Mouse (Mus musculus) hindbrain, embryonic 15.5 days (tissue): ENCODE data around the gene Slc6a13. TPM values are rescaled to one million over a fixed set of nuclear protein-coding genes. Genes with fewer than 3 reads are reported as not detected.
A peak's percentile ranks its signal among the peaks of the same experiment; 100 is the strongest.

Source experiments
- ATAC-seq: fragments of 200-750 bp; cut with Nextera tagmentation; 2 replicates; pipeline ENCODE4 v1.8.0; 2017; ENCODE audit warnings: low read depth, moderate number of reproducible peaks, moderate TSS enrichment; ENCODE audit not compliant: low FRiP score
- H3K27ac ChIP-seq: fragments of 300-500 bp; sonication (generic); replicated peaks from 2 replicates; pipeline ENCODE4 v1.5.1; 2015; ENCODE audit warnings: mild to moderate bottlenecking, inconsistent platforms
- H3K27me3 ChIP-seq: fragments of 300-500 bp; sonication (generic); 2 replicates; pipeline ENCODE4 v1.6.1; 2015; ENCODE audit warnings: control low read depth, inconsistent platforms
- H3K36me3 ChIP-seq: fragments of 300-500 bp; sonication (generic); 2 replicates; pipeline ENCODE4 v1.6.1; 2015; ENCODE audit warnings: control low read depth, inconsistent platforms
- H3K4me1 ChIP-seq: fragments of 300-500 bp; sonication (generic); replicated peaks from 2 replicates; pipeline ENCODE4 v1.6.1; 2015; ENCODE audit warnings: control low read depth, inconsistent platforms
- H3K4me2 ChIP-seq: fragments of 300-500 bp; sonication (generic); 2 replicates; pipeline ENCODE4 v1.6.1; 2015; ENCODE audit warnings: moderate library complexity, mild to moderate bottlenecking, inconsistent platforms
- H3K4me3 ChIP-seq: fragments of 300-500 bp; sonication (generic); 2 replicates; pipeline ENCODE4 v1.5.1; 2015; ENCODE audit warnings: mild to moderate bottlenecking, inconsistent platforms
- H3K9ac ChIP-seq: fragments of 300-500 bp; sonication (generic); 2 replicates; pipeline ENCODE4 v1.6.1; 2015; ENCODE audit warnings: inconsistent platforms
- H3K9me3 ChIP-seq: fragments of 300-500 bp; sonication (generic); 2 replicates; pipeline ENCODE4 v1.6.1; 2016; ENCODE audit warnings: control low read depth, inconsistent platforms
- WGBS: fragments of 180-500 bp; shearing (Covaris S2); methylation state at CpG from one replicate; pipeline ENCODE4 v1.1.7; 2015; 5-methylcytosine and 5-hydroxymethylcytosine counted together
- polyA plus RNA-seq: library from polyadenylated mRNA; unstranded; fragments of >200 nt; fragmentation: Nextera tagmentation; extraction: Ambion mirVana; gene quantifications from 2 replicates; pipeline ENCODE4 v1.2.1, GENCODE M21; 2015

Slc6a13 gene
- polyA plus RNA-seq, 1 experiment from 2014 or later: 49.1 TPM

DNA sequence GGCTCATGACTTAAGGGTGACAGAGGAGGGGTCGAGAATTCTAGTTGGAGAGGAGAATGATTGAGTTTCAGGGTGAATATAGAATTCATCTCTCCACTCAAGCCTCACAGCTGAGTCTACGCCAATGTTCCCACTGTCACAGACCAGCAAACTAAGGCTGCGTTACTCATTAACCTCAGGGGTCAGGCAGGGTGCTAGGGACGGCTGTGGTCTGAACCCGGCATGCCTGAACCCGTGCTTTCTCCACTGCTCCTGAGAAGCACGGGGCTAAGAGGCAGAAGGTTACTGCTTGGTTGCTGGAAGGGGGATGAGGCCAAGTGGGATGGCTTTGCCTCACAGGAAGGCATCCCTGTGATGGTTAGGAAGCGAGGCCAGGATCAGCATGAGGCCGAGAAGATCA, 477 bp downstream of the Slc6a13 start:
- Histone ChIP-seq H3K4me1 (peaks cover 4% of the 10 kb centered on the region; the same call in 1 of the 2 replicates), H3K4me2 (no peak overlapping the region), H3K9ac (no peak overlapping the region), H3K36me3 (no peaks in the 10 kb centered on the region), H3K27me3 (no peaks in the 10 kb centered on the region), H3K4me3 (no peak overlapping the region), H3K27ac (no peak overlapping the region), H3K9me3 (no peaks in the 10 kb centered on the region)
- WGBS: 57% methylated on average over 9 of the region's 9 CpGs
- ATAC-seq: no peak

DNA sequence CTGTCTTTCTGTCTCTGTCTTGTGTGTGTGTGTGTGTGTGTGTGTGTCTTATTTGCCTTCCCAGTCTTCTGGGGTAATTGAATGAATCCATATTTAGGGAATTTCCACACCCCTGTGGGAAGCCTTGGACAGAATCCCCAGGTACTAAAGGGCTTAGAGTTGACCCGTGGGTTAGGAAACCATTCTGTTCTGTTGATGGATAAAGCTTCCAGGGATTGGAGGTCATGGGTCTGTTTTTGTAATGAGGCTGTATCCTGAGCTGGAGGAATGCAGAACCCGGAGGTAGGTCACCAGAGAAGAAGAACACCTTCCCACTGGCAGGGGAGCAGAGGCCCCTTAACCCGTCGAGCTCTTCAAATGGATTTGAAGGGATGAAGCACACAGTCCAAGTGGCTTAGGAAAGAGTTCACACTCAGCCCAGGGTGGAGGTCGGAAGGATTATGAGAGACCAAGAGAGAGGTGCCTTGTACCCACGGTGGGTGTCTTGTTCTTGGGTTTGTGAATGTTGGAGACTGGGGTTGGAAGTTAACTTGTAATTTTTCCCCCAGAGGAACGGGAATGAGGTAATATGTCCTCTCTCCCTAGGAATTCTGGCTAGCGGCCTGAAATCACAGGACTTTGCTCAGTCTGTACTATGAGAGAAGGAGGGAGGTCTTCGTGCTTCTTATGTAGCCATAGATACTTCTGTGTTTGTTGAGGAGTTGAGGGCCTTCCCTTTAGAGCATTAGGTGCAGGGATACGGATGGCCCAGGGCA, 3.6 kb downstream of the Slc6a13 start:
- H3K4me2 ChIP-seq: no peak overlapping the region
- H3K4me3 ChIP-seq: no peak overlapping the region
- H3K9ac ChIP-seq: no peak overlapping the region
- no peaks in the 10 kb centered on the region for H3K27me3 ChIP-seq
- no peak for ATAC-seq
- H3K27ac ChIP-seq: no peak overlapping the region
- peaks cover 4% of the 10 kb centered on the region; the same call in 1 of the 2 replicates for H3K4me1 ChIP-seq
- WGBS: 85% methylated on average over 10 of the region's 10 CpGs
- H3K36me3 ChIP-seq: no peaks in the 10 kb centered on the region
- H3K9me3 ChIP-seq: no peaks in the 10 kb centered on the region

DNA sequence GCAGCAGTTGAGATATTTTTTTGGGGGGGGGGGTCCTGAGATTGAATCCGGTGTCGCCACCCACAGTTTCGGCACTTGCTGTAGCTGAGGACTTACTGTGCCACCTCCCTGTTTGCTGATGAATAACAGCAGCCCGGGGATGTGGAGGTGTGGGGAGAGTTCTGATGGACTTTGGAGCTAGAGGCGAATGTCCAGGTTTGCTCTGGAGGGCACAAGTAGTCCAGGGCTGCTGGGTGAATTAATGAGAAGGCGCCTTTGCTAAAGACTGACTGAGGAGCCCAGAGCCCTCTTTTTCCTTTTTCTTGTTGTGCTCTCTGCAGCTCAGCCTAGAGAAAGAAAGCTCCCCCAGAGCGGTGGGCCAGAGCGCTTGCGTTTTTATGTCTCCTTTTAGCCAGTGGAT, 4.6 kb downstream of the Slc6a13 start:
- no peak overlapping the region for H3K4me3 ChIP-seq
- 82% methylated on average over 9 of the region's 9 CpGs for WGBS

DNA sequence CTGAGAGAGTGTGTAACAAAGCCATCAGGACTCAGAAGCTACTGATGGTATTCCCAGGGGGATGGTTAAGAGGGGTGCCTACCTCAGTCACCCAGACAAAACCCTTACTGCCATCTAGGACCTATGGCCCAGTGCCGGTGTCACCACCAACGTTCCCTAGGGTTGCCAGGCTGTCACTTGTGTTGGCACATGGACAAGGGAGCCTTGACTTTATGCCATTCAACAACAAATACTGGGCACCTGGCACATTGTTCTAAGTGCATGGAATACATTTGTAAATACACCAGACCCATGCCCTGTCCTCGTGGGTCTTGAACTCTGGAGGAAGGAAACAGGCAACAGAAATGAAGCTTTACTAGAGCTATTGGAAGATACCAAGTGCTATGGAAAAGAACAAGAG, 5.5 kb downstream of the Slc6a13 start:
- Histone ChIP-seq H3K36me3 (no peaks in the 10 kb centered on the region), H3K27me3 (no peaks in the 10 kb centered on the region), H3K9ac (no peak overlapping the region), H3K4me1 (no peaks in the 10 kb centered on the region), H3K9me3 (no peaks in the 10 kb centered on the region), H3K27ac (no peak overlapping the region), H3K4me2 (no peak overlapping the region), H3K4me3 (no peak overlapping the region)
- no peak for ATAC-seq
- WGBS: 87% methylated on average over 3 of the region's 3 CpGs

More for the DNA sequence above, 4.6 kb downstream of the Slc6a13 start:
- ATAC-seq: no peak
- H3K27me3 ChIP-seq: no peaks in the 10 kb centered on the region
- no peak overlapping the region for H3K27ac ChIP-seq
- H3K9ac ChIP-seq: no peak overlapping the region
- H3K4me2 ChIP-seq: no peak overlapping the region
- H3K4me1 ChIP-seq: peaks cover 4% of the 10 kb centered on the region; the same call in 1 of the 2 replicates
- H3K9me3 ChIP-seq: no peaks in the 10 kb centered on the region
- no peaks in the 10 kb centered on the region for H3K36me3 ChIP-seq

DNA sequence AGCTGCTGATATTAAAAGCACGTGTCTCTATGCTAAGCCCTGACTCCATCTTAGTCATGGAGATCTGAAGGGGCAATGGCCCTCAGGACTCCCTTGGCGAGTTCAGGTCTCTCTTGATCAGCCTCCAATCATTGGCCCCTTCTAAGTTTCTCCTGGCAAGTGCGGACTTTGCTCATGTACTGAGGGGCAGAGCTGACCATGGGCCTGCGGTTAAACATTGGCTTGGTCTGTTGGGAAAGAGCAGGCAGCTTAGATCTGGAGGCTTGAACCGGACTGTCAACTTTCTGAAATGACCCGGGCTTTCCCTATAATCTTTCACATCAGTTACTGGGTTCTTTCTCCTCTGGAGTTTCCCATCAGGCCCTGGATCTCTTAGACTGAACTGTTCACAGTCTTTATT, 11.0 kb downstream of the Slc6a13 start:
- Histone ChIP-seq H3K9me3 (no peaks in the 10 kb centered on the region), H3K9ac (no peak overlapping the region), H3K27ac (no peak overlapping the region), H3K4me2 (no peak overlapping the region), H3K4me1 (no peaks in the 10 kb centered on the region), H3K27me3 (no peaks in the 10 kb centered on the region), H3K4me3 (no peak overlapping the region), H3K36me3 (no peaks in the 10 kb centered on the region)
- ATAC-seq: no peak
- WGBS: 90% methylated on average over 6 of the region's 6 CpGs

DNA sequence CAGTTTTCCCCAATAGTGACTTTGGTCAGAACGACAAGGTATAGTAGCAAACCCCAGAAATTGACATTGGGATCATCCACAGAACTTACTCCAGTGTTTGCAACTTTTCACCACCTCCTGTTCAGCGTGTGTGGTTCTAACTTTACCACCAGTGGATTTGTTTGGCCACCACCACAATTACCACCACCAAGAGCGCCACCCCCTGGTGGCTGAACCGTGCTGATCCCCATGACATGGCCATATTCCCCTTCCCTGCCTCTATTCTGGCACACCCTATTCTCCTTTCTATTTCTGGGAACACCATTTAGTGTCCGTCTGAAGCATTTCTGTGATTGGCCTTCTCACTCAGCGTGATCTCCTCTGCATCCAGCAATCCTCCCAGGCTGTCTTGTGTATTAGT, 19.1 kb downstream of the Slc6a13 start:
- no peaks in the 10 kb centered on the region for H3K4me1 ChIP-seq
- no peak overlapping the region for H3K4me3 ChIP-seq
- H3K9me3 ChIP-seq: no peaks in the 10 kb centered on the region
- no peaks in the 10 kb centered on the region for H3K36me3 ChIP-seq
- H3K27me3 ChIP-seq: no peaks in the 10 kb centered on the region
- H3K9ac ChIP-seq: no peak overlapping the region
- no peak overlapping the region for H3K27ac ChIP-seq
- no peak overlapping the region for H3K4me2 ChIP-seq
- 68% methylated on average over 6 of the region's 6 CpGs for WGBS
- ATAC-seq: no peak

DNA sequence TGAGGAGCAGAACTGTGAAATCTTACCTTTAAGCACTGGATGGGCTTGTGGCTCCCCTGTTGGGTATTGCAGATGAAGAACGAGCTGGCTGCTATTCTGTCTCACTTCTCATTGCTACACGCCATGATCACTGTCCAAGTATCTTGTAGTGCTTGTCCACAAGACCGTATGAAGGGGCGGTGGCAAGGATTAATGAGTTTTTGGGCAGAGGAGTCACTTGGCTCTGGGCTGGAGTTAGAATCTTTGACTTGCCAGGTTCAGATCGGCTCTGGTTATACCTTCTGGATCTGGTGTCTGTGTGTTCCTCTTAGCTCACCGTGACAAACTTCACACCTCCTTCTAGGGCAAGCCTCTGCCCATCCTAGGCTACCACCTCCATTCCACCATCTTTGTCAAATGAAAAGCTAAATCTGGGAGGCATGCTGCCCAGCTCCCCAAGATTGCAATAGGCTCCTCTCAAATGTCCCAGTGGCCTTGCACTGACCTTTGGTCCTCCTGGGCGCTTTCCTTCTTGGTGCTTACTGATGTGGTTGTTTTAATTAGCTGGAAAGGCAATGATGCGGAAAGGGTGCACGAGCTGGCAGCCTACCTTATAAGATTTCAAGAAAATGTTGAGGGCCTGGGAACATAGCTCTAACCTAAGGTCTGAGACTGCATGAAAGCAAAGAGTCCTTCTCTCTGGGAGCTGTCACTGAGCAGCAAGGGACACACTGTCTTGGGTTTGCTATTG, 22.5 kb downstream of the Slc6a13 start:
- 75% methylated on average over 9 of the region's 9 CpGs for WGBS
- Histone ChIP-seq H3K4me1 (no peaks in the 10 kb centered on the region), H3K4me3 (no peak overlapping the region), H3K4me2 (no peak overlapping the region), H3K27ac (no peak overlapping the region), H3K9me3 (no peaks in the 10 kb centered on the region), H3K27me3 (no peaks in the 10 kb centered on the region), H3K36me3 (no peaks in the 10 kb centered on the region), H3K9ac (no peak overlapping the region)
- ATAC-seq: no peak

DNA sequence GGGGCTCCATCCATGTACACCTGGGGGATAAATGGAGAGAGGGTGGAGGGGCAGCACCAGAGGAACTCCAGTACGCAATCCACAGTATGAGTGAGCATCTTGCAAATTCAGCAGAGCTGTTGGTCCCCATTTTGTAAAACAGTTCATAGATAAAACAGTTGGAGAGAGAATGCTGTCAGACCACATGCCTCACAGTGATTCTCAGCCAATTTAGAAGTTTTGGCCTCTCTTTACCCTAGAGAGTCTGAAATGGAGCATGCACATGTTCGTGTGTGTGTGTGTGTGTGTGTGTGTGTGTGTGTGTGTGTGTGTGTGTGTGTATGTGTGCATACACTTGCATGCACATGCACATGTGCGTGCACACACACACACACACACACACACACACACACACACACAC, 25.3 kb downstream of the Slc6a13 start:
- Histone ChIP-seq H3K27me3 (no peaks in the 10 kb centered on the region), H3K9me3 (no peaks in the 10 kb centered on the region), H3K4me1 (peaks cover 18% of the 10 kb centered on the region), H3K9ac (no peak overlapping the region), H3K36me3 (no peaks in the 10 kb centered on the region), H3K4me2 (no peak overlapping the region), H3K4me3 (no peak overlapping the region), H3K27ac (no peak overlapping the region)
- no peak for ATAC-seq
- 80% methylated on average over 3 of the region's 3 CpGs for WGBS

DNA sequence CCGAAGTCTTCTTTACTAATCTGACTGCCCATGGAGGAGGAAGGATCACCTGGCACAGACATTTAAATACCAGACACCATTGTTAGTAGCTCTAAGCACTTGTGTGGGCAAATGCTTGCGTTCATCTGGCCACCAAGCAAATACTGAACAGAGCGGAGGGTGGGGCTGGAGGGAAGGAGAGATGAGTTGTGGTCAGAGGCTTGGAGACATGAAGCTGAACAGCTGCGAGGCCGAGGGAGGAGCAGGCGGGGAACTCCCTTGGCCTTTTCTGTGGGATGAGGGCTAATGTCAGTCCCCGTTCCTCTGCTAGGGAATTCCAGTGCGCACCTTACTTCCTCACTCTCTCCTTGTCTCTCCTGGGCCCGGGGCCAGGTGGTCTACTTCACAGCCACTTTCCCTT, 25.7 kb downstream of the Slc6a13 start:
- Histone ChIP-seq H3K4me3 (no peak overlapping the region), H3K4me1 (peaks cover 18% of the 10 kb centered on the region), H3K4me2 (no peak overlapping the region), H3K36me3 (no peaks in the 10 kb centered on the region), H3K9me3 (no peaks in the 10 kb centered on the region), H3K9ac (no peak overlapping the region), H3K27me3 (no peaks in the 10 kb centered on the region), H3K27ac (no peak overlapping the region)
- ATAC-seq: no peak
- 90% methylated on average over 9 of the region's 9 CpGs for WGBS

DNA sequence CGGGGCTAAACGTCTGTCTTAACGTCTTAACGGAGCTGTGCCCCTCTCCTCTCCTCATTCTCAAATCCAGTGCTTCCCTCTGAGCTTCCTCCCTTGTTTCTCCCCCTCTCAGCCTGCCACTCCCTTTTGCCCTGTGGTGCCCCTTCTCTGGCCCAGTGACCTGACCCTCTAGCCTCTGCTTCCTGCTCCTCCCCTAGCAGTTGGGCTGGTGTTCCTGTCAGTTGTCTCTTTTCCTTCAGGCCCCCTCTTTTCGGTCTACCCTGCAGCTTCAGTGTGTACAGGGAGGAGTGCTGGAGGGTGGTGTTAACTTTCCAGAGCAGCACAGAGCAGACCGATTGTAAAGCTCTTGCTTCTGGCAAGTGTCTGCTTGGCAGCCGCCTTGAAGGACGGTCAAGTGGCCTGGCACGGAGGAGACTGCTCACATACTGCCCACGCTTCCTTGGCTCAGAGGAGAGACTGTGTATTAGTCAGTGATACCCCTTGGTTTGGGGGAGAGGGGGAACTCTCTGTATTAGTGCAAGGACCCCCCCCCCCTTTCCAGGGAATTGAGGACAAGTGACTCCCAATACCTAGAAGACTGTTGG, 26.6 kb downstream of the Slc6a13 start:
- Histone ChIP-seq H3K4me2 (no peak overlapping the region), H3K4me3 (no peak overlapping the region), H3K9me3 (no peaks in the 10 kb centered on the region), H3K9ac (no peak overlapping the region), H3K36me3 (no peaks in the 10 kb centered on the region), H3K27me3 (no peaks in the 10 kb centered on the region), H3K4me1 (peaks cover 18% of the 10 kb centered on the region), H3K27ac (no peak overlapping the region)
- 62% methylated on average over 10 of the region's 10 CpGs for WGBS
- ATAC-seq: peak; percentile 24; the same call in 1 of the 2 replicates

DNA sequence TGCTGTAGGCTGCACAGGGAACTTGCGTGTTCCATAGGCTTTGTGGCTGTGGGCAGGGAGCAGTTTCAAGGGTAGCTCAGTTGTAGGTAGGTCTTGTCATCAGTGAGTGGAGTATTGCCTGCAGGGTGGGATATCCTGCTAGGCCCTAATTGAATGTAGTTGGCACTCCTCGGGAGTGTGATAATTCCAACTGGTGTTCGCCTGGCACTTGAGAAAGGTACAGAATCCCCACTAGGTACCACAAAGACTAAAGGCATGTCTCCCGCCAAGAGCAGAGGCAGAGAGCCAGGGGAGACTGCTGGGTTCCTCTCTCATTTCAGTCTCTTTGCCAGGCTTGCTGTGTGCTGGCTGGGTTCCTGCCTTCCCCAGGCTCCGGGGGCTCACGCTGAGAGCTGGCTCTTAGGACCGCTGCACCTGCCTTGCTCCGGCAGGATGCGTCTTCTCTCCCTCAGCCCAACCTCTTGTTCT, 28.4 kb downstream of the Slc6a13 start:
- H3K4me1 ChIP-seq: peaks cover 18% of the 10 kb centered on the region
- H3K4me3 ChIP-seq: no peak overlapping the region
- H3K27me3 ChIP-seq: no peaks in the 10 kb centered on the region
- no peaks in the 10 kb centered on the region for H3K9me3 ChIP-seq
- WGBS: 45% methylated on average over 9 of the region's 9 CpGs
- H3K36me3 ChIP-seq: no peaks in the 10 kb centered on the region
- H3K27ac ChIP-seq: no peak overlapping the region; the same call in 1 of the 2 replicates
- no peak overlapping the region for H3K9ac ChIP-seq
- peak; percentile 46 for ATAC-seq
- no peak overlapping the region for H3K4me2 ChIP-seq

DNA sequence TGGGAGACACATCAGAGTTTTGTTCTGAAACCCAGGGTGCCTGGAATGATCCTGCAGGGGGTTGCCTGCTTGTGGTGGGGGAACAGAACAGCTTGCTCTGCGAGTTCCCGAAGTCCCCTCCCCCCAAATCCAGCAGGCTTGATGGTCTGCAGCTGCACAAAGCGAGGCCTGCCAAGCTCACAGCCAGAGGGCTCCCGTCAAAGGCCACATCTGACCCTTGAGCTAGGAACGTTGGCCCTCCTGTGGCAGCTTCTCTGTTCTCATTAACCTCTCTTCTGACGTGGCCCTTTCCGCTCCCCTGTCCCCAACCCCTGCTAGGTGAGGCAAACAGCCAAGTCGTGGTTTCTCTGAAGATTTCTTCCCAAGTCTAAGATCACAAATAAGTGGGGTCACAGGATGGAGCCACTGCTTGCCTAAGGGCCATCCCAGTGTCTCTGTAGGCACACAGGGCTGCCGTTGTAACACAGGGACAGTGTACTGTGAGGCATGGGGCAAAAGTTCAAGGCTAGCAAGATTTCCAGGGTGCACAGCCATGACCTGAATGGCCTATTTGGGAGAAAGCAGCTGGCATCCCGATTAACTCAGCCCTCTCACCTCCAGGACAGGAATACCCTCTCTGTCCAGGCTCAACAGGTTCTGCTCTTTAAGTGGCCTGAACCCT, 30.0 kb downstream of the Slc6a13 start:
- WGBS: 11% methylated on average over 10 of the region's 10 CpGs
- no peak for ATAC-seq
- Histone ChIP-seq H3K27ac (no peak overlapping the region), H3K4me2 (no peak overlapping the region), H3K27me3 (no peaks in the 10 kb centered on the region), H3K9ac (no peak overlapping the region), H3K4me3 (no peak overlapping the region), H3K9me3 (no peaks in the 10 kb centered on the region), H3K36me3 (no peaks in the 10 kb centered on the region), H3K4me1 (peaks cover 18% of the 10 kb centered on the region)
